Mouse (Mus musculus) kidney, postnatal 10 days (tissue): ENCODE measurements around the gene Gm9857.

ENCODE experiments used
- DNase-seq: peaks from one replicate; pipeline ENCODE4 v3.0.0; 2021; ENCODE audit warnings: mixed read lengths

Gm9857 gene

DNA sequence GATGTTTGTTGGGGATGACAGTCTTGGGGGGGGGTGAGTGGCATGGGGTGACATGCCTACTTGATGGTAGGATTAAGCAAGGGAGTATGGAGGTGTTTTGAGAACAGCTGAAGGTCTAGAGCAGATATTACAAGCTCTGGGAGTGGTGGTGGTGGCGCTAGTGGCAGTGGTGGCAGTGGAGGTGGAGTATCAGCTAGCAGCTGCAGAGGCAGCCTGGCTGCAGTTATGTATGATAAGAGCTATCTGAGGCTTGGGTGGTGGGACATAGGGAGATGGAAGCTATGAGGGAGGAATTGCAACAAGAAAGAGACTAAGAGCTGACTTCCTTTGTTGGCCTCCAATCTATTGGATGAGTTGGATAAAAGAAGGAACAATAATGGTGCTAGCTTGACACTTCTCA is 18.4 kb downstream of the Gm9857 start:
- DNase-seq, result no peak

- no peak for DNase-seq
These were observed 19.7 kb downstream of the Gm9857 start for GRCm38 (mm10) chr3:108920442-108921070.

DNA sequence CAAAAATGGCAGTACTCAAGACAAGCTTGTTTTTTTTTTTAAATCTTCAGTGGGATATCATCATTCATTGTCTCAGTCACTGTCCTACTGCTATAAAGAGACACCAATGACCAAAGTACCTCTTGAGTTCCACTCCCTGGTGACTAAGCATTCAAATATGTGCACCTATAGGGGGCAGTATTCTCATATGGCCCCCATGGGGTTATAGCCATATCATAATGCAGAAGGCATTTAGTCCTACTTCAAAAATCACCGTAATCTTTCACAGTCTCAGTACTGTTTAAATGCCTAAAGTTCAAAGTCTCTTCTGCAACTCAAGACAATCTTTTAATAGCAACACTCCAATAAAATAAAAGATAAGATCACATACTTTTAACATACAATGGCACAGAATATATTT is 21.4 kb downstream of the Gm9857 start:
- DNase-seq, result no peak

DNA sequence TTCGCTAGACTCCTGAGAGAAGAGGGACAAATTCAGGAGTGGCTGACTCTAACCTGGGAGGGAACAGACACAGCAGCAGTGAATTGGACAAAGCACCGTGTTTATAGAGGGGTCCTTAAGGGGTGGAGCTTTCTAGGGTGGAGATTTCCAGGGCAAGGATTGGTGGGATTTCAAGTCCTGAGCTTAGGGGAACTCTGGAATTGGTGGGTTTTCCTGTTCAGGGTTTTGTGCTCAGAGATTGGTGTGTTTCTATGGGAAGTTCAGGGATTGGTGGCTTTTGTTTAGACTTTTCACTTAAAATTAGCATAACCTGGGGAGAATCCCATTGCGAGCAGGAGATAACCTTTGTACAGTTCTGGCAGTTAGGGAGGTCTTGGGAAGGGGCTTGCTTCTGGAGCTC is 22.3 kb downstream of the Gm9857 start:
- DNase-seq, result no peak

- no peak for DNase-seq
These were observed 23.4 kb downstream of the Gm9857 start for GRCm38 (mm10) chr3:108916857-108917256.

- DNase-seq, result no peak
These were observed 24.2 kb downstream of the Gm9857 start for GRCm38 (mm10) chr3:108915999-108916398.

DNA sequence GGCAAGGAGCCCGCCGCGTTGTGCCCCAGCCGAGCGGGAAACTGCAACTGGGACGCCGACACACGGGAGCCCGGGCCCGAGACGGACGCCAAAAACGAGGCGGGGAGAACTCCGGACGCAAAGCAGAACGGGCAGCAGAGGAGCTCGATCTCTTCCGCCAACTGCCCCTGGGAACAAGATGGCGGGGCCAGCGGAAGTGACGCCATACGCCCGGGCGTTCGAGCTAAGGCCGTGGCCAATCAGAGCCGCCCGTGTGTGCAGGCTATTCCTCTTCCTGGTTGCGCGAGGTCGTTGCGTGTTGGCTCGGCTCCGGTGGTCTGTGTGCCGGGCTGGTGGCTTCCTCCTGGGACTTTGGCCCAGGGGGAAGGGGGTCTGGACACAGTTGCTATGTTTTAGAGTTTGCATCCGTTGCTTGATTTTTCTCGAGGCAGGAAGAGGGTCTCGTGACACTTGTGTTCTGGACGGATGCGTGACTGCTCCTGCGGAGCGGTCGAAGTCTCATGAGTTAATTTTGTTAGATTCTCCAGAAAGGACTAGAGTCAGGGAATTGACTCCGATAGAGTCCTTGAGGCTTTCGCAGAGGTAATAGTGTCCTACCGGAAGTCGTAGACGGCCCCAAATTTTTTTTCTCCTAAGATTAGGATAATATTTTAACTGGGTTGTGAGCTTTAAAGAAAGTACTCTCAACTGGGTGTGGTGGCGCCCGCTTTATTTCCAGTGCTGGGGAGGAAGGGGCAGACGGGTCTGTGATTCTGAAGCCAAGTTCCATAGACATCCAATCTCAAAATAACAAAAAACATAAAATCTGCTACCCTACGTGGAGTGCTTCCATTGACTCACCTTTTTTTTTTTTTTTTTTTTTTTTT is 28.5 kb downstream of the Gm9857 start, which contains the start of gene Prpf38b:
TSS of gene Prpf38b (minus strand) at position 180 of the 866 bp plus-strand sequence.
- peak; percentile 98 for DNase-seq

DNA sequence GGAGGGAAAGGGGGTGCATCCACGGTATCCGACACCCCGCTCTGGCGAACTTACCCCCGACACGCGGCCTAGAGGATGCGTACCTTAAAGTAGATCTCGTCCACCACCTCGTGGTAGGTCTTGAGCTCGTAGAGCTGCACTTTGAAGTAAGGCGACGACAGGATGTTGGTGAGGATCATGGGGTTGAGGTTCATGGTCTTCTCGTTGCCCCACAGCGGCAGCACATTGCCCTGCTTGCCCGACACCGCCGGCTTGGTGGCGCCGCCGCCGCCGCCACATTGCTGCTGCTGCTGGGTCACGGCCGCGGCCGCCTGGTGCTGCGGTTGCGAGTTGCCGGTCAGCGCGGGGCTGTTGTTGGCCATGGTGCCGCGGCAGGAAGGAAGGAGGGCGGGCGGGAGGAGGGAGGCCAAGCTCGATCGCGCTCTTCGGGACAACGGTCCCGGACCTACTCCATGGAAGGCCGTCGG is 29.1 kb downstream of the Gm9857 start:
- DNase-seq, result peak; percentile 73

DNA sequence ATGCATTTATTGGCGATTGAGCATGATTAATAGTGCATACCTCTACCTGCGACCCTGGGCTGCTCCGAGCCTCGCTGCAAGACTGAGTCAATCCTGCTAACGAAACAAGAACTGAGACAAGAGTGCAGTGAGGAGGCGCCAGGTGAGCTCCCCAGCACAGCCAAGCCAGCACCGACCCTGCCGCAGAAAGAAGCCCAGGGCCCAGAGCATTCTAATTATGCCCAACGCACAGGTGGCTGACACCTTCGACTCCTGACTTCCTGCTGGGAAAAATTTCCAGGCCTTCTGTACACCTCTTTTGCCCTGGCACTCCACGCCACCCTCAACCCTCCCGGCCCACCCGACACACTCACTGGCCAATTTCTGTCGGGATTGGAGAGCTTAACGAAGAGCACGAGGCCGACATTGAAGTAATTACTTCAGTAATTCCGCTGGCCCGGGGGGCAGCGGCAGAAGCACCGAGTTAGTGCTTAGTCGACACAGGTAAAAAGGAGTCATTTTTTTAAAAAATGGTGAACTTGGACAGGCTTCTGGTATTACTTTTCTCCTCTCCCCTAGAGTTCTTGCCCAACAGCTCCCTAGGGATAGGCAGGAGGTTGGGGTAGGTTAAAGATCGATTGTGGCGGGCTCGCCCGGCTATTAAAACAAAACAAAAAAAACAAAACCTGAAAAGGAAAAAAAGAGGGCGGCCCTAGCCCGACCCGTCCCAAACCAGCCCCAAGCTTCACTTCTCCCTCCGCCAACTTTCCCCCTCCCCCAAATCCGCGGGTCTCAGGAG is 29.8 kb downstream of the Gm9857 start:
- DNase-seq, result peak; percentile 29

GRCm38 (mm10) chr3:108902934-108903333 is 37.3 kb downstream of the Gm9857 start:
- no peak for DNase-seq

GRCm38 (mm10) chr3:108902038-108902437 is 38.2 kb downstream of the Gm9857 start:
- no peak for DNase-seq

DNA sequence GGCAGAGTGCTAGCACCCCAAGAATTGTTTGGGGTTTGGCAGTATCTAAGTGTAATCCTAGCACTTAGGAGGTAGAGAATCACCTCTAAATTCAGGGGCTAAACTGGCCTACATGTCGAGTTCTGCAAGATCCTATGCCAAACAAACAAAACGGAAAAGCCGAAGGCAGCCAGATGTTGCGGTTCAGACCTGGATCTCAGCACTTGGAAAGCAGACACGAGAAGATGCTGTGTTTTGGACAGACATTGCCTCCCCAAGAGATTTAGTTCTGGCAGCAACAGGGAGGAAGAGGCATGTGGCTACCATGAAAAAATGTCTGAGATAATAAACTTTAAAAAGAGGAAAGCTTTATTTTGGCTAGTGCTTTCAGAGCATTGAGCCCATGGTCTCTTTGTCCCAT is 39.6 kb downstream of the Gm9857 start:
- DNase-seq, result no peak

- no peak for DNase-seq
These were observed 40.1 kb downstream of the Gm9857 start for GRCm38 (mm10) chr3:108900147-108900546.

GRCm38 (mm10) chr3:108898640-108899039 is 41.6 kb downstream of the Gm9857 start:
- DNase-seq, result no peak

DNA sequence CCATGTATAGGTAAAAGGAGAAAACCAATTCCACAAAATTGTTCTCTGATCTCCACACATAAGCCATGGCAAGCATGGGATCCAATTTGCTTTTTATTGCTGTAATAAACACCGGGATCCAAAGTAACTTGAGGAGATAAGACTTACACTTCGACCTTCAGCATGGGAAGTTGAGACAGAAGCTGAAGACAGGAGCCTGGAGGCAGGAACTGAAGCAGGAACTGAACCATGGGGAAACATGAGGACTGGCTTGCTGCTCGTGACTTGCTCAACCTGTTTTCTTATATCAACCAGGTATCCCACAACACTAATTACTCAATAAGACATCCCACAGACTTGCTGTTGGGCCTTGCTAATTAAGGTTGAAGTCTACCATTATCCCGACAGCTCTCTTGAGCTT is 47.3 kb downstream of the Gm9857 start:
- DNase-seq, result no peak

DNA sequence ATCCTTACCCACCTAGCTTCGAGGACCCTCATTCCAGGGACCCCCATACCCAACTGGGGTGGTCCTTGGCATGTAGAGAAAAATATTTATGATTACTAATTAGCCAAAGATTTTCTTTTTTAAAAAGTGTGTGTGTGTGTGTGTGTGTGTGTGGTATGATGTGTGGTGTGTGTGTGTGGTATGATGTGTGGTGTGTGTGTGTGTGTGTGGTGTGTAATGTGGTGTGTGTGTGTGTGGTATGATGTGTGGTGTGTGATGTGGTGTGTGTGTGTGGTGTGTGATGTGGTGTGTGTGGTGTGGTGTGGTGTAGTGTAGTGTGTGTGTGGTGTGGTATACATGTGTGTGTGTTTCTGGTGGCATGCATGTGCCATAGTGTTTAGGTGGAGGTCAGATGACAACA is 48.2 kb downstream of the Gm9857 start:
- no peak for DNase-seq
